Mouse (Mus musculus) thymus, postnatal 14 days (tissue): ENCODE measurements around the gene Hip1r.

Experiments used
- DNase-seq: peaks from one replicate; pipeline ENCODE4 v3.0.0; 2021

Gene Hip1r

DNA sequence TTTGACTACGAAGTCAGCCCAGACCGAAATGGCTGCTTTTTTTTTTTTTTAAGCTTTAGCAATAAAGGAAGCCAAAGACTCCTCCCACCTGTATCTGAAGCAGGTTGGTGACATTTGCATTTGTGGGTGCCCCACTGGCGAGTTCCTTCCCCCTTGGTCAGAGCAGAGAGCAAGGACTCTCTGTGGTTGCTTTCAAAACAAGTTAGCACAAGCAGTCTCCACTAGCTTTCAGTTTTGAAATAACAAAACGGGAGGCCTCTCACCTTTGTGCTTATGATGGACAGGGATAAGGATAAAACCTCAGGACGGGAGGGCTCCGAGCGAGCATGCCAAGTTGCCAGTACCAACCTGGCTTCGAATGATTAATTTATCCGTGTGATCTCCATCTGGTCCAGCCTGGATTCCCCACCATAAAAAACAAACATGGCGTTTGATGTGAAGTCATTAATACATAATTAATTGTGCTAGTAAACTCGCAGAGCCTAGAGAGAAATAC is 1.2 kb downstream of the Hip1r start:
- DNase-seq = no peak

DNA sequence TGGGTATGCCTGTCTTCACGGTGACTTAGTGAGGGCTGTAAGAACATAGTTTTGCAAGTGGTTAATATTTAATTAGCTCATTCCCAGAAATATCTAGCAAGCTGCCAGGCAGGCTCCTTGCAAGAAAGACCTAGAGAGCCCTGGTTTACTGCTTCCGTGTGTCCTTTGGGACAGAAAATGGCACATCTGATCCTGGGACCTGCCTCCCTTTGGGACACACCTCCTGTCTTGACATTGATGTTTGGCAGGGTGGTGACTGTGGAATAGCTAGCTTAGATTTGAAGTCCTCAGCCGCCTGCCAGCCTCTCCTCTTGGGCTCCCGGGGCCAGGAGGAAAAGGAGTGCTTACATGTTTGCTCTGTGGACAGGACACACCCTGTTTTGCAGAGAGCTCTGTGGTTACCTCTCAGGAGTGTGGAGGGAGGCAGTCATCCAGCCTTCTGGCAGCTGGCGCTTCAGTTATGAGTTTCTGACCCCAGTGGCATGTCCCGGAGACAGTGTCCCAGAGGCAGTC is 2.3 kb downstream of the Hip1r start:
- DNase-seq = no peak

DNA sequence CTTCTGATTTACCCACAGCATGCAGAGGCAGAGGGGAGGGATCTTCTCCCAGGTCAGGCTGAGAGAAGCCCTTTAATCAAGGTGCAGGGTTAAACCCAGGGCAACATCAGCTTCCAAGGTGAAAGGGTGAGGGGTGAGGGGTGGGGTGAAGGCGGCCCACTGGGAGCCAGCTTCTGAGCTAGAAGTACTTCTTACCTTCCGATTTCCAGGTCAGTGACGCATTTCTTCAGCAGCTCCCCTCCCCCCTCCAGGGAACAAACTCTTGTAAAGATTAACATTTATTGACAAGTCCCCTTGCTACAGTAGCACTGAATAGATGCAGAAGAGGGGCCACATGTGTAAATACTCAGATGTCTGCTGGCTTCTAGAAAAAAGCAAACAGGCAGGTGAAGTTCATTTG is 3.8 kb downstream of the Hip1r start:
- no peak for DNase-seq

DNA sequence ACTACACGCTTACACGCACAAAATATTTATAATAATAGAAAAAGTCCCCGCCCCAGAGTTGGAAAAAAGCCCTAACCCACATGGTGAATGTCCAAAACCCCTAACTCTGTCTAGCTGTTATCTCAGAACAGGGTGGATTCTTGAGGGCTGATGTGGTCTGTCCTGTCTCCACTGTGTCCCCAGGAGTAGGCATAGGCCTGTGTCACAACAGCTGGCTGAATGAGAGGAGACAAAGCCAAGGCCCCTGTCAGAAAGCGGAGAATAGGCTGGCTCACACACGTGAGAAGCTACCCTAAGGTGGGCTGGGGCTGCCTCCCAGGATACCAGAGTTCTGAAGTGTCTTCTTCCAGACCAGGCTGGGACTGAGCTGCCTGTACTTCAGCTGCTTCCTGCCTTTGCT is 4.7 kb downstream of the Hip1r start:
- no peak for DNase-seq

DNA sequence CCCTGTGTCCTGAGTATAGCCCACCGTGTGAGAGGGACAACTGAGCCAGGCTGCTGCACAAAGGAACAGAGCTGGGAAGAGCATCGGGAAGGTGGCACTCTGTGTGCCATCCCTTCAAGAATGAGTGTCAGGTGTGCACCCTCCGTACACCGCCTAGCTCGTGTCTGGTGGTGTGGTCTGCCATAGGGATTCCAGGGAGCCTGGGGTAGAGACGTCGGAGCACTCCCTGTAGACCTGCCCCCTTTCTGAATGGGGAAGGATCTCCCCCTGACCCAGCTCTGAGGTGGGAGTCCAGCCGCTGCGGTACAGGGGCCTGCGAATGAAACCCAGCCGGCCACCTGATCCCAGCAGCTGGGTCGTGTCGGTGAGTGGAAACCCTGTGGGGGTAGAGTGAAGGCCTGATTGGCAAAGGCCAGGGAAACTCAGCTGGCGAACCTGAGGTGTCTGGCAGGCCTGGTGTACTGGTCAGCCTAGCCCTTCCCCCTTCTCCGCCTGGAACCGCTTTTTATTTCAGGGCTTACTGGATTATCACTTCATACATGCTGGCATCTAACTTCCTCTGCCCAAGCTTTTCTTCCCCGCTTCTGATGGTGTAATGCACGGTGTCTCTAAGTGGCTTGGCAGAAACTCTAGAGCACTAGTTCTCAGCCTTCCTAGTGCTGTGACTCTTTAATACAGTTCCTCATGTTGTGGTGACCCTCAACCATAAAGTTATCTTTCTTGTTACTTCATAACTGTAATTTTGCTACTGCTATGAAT is 6.0 kb downstream of the Hip1r start:
- DNase-seq = no peak

DNA sequence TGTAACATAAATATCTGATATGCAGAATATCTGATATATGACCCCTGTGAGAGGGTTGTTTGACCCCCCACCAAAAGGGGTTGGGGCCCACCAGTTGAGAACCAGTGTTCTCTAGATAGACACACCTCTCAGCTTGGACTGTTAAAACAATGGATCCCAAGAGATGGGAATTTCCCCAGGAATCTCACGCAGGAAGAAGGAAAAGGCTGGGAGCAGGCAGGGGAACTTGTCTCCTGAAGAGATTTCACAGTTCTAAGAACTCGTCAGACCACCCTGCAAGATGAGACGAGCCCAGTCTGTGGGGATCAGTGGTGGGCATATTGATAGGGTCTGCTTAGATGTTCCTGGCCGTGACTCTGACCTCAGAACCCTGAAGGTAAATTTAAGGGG is 6.5 kb downstream of the Hip1r start:
- no peak for DNase-seq

DNA sequence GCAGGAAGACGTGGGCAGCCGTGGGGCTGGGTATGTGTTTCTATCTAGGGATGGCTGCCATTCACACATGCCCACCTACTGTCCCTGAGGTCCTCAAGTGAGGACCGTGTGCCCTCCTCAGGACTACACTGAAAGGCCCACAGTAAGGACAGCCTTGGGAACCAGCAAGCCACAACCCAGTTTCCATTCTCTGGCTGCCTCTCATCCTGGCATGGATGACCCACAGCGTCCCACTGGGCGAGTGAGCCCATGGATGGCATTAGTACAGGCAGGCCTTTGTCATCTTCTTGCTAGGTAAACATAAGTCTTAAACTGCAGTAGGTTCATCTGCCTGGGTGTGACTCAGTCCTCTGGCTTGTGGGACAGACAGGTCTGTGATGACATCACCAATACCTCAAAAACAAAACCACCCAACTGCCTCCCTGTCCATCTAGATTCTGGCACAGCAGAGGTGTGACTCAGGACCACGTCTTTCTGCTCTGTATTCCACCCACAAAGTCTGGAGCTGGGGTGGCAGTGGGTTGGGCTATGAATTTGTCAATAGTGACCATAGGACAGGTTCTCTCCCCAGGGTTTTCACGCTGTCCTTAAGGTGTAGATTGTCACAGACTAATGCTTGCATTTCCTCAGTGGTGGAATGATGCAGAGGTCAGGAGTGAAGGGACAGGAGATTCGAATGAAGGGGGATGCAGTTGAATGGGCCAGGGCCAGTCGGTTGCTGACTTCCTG is 7.3 kb downstream of the Hip1r start:
- DNase-seq = no peak

DNA sequence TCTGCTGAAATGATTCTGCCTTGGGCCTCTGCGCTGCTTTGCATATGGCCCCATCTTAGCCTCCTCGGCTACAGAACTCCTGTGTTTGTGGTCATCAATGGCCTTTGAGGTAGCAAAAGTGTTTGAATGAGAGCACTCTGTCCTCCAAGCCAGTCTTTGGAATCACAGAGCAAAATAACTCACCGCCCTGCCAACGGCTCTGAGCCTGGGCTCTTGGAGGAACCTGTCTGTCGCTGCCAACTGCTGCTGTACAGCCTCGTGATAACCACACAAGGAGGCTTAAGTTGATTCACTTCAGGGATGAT is 7.8 kb downstream of the Hip1r start:
- no peak for DNase-seq

DNA sequence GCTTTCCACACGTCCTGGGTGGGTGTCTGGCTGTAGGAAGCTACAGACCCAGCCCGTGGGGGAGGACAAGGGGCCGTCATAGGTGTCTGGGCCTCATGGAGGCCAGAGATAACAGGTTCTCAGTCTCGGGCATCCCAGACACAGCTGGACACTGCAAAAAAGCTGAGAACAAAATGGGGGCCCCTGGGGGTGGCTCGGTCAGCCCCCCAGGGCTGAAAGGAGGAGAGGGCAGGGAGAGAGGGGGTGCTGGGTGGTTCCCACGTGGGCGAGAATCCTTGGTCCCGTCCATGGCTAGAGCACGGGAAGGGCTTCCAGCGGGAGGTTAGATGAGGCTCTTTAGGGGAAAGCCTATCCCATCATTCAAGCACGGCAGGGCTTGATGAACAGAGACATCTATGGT is 9.4 kb downstream of the Hip1r start:
- no peak for DNase-seq

DNA sequence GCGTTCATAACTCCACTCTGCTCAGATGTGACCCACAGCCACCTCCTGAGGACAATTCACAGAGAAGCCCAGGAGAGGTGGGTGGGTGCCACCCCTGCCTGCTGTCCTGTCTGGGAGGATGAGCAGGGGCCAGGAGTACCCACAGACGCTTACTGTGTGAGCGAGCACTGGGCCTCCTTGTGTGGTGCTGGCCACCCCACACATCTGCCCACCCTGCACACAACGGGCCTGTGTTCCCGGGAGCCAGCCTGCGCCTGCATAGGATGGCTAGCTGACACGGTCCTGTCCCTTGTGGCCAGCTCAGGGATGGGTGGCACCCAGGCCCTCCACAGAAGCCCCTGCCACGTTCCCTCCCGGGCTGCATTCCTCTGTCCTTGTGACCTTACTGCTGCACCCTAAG is 12.0 kb downstream of the Hip1r start:
- no peak for DNase-seq

DNA sequence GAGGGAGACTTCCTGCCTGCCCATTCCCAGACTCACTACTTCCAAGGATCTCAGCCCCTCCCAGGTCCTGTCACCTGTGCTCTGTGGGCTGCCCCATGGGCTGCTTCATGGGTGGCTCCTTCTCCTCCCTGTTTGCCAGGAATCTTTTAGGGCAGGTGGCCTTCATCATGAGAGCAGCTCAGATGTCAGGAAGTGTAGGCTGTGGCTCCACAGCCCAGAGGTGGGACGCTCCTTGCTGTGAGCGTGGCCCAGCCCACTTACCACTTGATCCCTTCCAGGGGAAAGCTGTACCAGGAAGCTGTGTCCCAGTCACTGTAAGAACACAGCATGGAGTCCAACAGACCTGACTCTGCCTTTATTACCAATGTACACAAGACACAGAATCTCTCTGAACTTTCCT is 13.5 kb downstream of the Hip1r start:
- no peak for DNase-seq

DNA sequence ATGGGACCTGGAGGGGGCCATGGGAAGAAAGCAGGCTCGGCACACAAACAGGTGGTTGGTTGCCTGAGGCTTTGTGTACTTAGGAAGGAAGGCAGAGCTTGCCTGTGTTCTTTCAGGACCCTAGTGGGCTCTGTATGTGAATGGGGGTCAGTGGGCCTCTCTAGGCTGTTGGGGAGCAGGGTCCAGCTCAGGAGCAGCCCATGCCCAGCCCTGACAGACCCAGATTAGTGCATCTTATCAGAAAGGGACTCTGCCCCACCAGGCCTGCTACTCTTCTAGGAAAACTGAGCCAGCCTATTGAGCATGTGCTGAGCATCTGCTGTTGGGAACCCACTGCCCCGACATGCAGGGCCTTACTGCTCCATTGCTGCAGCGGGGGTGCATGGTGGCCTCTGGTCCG is 14.1 kb downstream of the Hip1r start:
- no peak for DNase-seq

DNA sequence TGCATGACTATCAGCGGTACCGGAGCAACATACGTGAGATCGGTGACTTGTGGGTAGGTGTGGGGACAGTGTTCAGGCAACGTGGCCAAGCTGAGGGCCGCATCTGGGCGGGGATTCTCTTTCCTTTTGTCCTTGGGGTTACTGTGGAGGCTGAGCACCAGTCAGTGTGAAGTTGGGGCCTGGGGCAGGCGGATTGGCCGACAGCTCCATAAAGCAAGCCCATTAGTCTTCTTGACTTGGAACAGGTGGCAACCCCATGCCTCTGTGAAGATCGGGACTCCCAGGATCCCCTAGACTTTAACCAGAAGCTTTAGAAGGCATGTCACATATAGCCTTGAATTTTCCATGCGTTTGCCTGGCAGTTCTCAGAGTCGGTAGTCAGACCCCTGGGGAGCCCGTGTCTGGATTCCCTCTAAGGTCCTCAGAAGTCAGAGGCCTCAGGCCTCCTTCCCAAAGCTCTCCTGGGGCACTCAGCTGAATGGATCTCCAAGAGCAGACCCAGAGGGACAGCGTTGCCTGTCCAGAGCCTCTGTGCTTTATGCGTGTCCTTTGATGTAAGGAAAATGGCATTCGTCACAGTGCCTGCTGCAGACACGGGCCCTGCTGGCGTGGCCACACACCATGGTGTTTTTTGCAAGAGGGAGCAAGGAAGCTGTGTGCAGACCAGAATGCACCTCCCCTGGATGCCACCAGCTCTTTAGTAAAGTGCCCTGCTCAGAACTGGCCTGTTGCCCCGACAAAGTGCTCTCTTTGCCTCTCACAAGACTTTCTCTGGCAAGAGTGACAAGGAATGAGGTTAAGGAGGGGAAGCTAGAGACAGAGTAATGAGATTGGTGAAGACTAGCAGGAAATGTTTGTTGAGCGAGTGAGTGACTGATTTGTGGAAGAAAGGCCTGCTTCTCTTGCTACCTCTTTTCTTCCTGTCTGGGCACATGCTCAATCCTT is 16.8 kb downstream of the Hip1r start:
- DNase-seq = no peak

DNA sequence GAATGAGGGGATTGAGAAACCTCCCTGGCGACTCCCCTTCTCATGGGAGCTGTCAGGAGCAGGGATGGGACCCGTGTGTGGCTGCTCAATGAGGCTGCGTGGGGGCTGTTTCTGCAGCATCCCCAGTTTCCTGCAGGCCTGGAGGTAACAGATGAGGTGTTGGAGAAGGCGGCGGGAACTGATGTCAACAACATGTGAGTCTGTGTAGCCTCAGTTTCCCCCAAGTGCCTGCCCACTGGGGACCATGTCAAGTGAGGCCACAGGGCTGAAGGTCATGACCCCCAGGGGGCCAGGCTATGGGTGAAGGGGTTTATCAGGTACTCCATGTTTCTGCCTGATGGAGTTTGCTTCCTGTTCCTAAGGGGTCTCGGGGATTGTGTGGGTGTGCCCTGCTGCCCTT is 17.9 kb downstream of the Hip1r start:
- no peak for DNase-seq

DNA sequence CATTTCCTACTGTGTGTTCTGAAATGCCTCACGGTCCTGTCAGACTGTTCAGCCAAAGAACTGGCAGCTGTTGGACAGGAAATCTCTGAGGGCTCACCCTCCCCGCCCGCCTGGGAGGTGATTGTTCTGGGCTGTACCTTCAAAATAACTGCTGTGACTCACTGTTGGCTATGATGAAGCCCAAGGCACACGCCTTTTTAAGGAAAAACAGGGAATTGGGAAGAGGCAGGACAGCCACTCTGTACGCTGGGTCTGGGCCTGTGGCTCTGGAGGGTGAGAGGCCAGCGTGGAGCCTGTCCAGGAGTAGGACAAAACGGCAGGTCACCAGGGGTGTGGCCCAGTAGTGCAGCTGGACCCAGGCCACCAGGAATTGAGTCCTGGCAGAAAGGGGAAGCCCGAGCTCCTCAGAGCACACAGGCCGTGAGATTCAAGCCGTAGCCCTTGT is 18.8 kb downstream of the Hip1r start:
- no peak for DNase-seq

DNA sequence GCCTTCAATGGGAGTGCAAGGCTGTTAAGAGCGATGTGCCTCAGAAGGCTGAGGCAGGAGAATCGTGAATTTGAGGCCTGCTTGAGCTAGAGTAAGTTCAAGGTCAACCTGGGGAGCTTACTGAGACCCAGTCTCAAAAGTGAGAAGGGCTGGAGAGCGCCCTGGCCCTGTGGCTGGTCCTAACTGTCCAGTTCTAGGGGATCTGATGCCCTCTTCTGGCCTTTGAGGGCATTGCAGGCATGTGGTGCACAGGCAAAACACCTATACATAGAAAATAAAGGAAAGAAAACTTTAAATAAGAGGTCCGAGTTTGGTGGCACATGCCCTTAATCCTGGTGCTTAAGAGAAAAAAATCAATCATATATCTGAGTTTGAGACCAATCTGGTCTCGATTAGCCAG is 19.4 kb downstream of the Hip1r start:
- DNase-seq = peak; percentile 80

DNA sequence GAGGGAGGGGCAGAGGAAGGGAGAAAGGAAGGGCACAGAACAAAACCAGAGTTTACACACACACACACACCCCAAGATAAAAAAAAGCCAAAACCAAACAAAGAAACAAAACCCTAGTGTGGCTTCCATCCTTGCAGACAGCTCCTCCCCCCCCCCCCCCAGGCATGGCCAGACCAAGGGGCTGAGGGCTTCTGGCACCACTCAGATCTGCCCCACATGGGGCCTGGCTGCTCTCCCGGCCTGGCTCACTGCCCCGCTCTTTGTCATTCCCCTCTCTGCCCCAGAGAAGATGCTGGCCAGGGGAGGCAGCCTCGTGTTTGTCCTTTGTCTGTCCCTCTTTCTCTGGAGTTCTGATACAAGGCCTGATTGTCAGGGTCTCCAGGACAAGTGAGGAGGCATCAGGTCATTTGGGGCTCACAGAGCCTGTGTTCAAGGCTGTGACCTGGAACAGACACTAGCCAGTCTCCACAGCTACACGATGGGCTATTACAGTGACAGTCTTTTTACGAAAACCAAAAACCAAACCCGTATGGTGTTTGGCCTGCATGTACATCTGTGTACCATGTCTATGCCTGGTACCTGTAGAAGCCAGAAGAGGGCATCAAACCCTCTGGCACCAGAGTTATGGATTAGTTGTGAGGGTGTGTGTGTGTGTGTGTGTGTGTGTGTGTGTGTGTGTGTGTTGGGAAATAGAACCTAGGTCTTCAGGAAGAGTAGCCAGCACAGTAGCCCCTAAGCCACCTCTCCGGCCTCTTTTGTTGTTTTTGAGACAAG is 20.0 kb downstream of the Hip1r start:
- no peak for DNase-seq

DNA sequence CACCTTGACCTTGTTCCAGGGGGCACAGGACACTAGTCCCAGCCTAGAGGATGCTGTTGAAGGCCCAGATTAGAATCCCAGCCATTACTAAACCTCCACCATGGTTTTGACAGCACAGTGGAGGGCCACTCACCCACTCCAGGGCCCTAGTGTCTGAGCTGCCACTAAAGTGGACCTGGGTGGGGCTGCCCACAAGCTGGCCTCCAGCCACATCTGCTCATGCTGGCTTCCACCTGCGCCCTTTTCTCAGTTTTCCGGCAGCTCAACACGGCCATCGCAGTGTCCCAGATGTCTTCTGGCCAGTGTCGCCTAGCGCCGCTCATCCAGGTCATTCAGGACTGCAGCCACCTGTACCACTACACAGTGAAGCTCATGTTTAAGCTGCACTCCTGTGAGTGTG is 21.0 kb downstream of the Hip1r start:
- DNase-seq = no peak

DNA sequence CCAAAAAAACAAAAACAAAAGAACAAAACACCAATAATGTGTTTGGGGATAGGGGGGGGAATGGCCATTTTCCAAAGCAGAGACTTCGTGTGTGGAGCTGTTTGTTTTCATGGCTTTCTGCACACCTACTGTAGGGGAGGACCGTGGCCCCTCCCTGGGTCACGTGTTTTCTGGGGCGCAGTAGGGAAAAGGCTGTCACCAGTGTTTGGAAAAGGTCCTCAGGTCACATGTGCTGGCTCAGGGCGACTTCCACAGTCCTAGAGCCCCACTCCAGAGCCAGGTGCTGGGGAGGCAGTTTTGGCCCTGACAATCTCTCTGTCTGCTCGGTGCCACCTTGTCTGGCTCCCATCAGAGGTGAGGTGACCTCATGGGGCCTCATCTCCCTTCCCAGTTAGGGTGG is 22.0 kb downstream of the Hip1r start:
- no peak for DNase-seq

DNA sequence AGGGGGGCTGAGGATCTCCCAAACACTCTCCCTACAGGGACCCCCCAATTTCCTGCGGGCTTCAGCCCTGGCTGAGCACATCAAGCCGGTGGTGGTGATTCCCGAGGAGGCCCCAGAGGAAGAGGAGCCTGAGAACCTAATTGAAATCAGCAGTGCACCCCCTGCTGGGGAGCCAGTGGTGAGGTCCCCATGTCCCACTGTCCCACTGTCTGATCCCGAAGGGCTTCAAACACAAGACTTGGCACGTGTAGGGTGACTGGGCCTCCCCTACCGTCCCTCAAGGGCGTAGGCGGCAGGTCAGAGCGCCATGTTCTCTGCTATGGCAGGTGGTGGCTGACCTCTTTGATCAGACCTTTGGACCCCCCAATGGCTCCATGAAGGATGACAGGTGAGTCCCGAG is 22.8 kb downstream of the Hip1r start:
- DNase-seq = peak; percentile 42

DNA sequence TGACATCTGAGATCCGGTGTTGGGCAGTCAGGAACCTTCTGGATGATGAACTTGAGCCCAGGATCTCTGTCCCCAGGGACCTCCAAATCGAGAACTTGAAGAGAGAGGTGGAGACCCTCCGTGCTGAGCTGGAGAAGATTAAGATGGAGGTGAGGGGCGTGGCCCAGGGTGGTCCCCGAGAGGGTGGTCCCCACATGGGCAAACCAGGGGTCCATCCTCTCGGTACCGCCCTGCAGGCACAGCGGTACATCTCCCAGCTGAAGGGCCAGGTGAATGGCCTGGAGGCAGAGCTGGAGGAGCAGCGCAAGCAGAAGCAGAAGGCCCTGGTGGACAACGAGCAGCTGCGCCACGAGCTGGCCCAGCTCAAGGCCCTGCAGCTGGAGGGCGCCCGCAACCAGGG is 23.3 kb downstream of the Hip1r start:
- DNase-seq = no peak

DNA sequence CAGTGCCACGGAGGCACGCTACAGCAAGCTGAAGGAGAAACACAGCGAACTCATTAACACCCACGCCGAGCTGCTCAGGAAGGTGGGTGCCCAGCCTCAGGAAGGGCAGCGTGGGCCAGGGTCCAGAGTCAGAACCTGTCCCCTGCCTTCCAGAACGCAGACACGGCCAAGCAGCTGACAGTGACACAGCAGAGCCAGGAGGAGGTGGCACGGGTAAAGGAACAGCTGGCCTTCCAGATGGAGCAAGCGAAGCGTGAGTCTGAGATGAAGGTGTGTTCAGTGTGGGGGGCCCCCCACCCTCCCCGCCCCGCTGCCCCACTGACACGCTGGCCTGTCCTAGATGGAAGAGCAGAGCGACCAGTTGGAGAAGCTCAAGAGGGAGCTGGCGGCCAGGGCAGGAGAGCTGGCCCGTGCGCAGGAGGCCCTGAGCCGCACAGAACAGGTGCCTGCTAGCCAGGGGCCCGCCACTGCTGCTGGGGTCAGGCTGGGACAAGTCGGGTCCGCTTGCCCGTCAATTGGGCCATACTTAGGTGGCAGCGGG is 23.9 kb downstream of the Hip1r start:
- no peak for DNase-seq
